Mouse (Mus musculus) urinary bladder, adult 18-20 months (tissue): ENCODE data around the gene Palm.

ENCODE experiments used
- DNase-seq, 2 experiments: peaks; one replicate each; pipeline ENCODE4 v3.0.0; 2022; ENCODE audit warnings: low spot score in 2 of 2, mixed read lengths in 2 of 2

The Palm gene

GRCm38 (mm10) chr10:79797326-79797725 lies 4.0 kb downstream of the Palm start:
- DNase-seq, result no peak

GRCm38 (mm10) chr10:79798289-79798928 lies 5.0 kb downstream of the Palm start:
- DNase-seq, result no peak

- no peak for DNase-seq
Observed at GRCm38 (mm10) chr10:79800508-79800907, 7.1 kb downstream of the Palm start.

DNA sequence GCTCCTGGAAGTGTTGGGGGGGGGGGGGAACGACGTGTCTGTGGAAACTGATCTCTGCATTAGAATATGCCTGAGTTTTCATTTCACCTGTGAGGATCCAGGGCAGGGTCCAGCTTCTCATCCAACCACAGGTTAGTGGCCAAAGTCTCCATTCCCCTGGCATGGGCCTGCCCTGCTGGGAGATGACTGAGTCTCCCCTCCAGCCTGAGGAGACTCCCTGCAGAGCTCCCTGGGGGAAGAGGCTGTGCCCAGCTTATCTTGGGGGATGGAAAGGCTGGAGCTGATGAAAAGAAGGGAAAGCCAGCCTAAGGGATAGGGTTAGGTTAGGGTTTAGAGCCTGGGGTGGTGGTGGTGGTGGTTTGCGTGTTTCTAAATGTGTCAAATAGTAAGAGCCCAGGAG lies 8.5 kb downstream of the Palm start:
- DNase-seq, result no peak

GRCm38 (mm10) chr10:79802331-79802971 lies 9.1 kb downstream of the Palm start:
- peak in 1 of 2 experiments; percentile 72 for DNase-seq

GRCm38 (mm10) chr10:79803716-79804323 lies 10.4 kb downstream of the Palm start:
- DNase-seq, result no peak

GRCm38 (mm10) chr10:79805636-79806035 lies 12.3 kb downstream of the Palm start:
- no peak for DNase-seq

DNA sequence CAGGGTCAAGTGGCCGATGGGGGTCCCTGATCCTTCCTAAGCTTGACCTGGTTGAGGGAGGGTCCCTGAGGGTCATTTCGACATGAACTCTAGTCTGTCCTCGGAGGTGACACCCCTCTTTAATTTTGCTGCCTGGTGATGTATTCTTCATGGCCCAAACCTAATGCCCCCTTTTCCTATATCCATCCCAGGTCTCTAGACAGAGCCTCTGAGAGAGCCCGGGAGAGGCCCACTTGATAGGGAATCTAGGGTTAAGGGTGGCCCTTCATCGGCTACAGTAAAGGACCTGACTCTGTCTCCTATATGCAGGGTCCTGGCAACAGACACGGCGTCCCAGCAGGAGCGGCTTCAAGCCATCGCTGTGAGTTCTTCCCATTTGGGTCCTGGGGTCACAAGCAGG lies 13.0 kb downstream of the Palm start:
- DNase-seq, result no peak

GRCm38 (mm10) chr10:79806972-79807371 lies 13.6 kb downstream of the Palm start:
- DNase-seq, result no peak

- no peak for DNase-seq
Observed at GRCm38 (mm10) chr10:79807826-79808225, 14.5 kb downstream of the Palm start.

DNA sequence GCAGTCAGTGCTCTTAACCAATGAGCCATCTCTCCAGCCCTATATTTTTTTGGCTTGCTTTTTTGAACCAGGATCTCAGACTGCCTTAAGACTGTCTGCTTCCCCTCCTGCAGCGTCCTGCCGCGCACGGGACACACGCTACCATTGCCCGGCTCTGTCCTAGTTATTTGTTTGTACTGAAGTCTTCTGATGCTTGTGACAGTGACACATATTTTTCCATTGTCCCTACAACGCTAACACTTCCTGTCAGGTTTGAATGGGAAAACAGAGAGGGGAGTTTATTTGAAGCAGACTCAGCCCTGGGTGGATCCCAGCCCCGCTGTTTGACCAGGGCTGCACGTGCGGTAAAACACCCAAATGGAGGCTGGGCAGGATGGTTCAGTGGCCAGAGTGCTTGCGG lies 15.4 kb downstream of the Palm start:
- no peak for DNase-seq

DNA sequence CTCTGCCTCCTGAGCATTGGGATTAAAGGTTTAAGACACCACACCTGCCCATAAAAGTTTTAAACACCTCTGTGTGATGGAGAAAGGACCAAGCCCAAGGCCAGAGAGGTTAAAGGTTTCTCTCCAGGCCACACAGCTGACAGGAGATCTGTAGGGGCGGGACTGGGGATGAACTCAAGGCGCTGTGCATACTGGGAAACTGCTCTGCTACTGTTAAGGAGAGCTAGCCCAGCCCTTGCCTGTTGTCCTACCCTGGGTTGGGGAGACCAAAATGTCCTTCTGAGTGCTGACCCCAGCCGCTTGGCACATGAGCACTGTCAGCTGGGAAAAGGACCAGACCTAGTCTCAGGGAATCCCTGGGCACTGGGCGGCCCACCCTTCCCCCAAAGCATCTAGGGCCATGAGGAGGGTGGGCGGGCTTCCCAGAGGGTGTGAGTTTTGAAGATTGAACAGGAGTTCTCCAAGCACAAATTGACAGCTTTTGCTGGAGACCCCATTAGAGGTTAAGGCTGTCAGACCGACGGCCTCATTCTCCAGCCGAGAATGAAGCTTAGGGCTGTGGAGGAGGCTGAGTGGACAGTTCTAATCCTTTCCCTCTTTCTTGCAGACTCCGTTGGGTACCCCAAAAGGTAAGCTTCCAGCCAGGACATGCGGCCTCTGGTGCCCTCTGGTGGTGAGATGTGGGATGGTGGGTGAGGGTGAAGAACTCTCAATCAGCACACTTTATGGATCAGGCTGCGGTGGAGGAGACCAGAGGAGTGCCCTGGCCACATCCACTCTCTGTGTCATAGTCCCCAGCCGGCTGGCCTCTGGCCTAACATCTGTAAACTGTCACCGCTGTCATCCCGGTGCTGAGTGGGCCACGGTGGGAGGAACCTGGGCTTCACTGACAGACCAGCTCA lies 18.6 kb downstream of the Palm start:
- DNase-seq, result peak; percentile 71 to 84

DNA sequence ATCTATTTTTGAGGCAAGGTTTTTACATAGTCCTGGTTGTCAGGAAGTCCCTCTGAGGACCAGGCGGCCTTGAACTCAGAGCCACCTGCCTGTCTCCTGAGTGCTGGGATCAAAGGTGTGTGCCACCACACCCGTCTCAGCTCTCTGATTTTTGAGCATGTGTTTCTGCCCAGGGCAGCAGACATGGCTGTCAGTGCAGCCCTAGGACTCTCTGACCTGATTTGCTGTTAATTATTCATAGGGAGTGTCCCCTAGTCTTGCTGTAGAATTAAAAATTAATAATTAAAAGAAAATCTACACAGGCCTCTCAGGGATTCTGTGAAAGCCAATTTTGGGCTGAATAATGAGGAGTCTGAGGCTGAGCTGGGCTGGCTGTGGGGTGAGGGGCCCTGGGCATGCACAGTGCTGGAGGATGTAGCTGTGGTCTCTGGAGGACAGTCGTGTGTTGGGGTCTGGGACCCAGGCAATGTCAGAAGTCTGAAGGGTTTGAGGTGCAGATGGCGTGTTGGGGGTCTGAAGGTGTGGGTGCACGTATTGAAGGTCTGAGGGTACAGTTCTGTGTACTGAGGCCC lies 21.0 kb downstream of the Palm start:
- no peak for DNase-seq

DNA sequence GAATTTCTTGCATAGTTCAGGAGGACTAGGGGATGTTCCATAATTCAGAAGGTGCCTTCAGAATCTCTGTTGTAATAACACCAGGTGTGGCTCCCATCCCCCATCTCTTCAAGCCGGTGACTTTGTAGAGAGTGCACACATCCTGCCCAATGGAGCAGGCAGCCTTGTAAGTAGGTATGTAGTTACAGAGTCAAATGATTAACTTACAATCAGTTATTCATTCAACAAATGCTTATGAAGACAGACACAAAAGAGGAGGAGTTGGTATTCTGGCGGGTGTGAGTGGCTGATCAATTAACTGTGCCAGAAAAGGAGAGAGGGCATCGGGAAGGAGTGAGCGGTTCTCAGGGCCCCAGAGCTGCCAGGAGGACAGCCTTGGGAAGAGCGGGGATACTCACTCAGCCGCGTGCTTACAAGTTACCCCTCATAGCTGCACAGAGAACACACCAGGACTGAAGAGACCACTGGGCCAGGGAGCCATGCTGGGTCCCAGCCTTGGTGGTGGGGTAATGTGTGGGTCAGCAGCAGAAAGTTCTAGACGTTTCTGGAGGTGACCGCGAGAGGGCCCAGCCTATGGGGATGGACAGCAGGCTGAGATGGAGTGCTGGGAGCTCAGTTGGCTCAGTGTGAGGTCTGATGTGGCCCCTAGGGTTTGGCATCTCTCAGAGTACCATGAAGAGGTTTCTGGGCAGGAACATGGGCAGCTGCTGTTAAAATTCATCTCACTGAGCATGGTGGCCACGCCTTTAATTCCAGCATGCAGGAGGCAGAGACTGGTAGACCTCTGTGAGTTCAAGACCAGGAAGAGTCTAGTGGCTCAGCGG lies 22.5 kb downstream of the Palm start:
- no peak for DNase-seq

GRCm38 (mm10) chr10:79817111-79817510 lies 23.7 kb downstream of the Palm start:
- DNase-seq, result no peak

- DNase-seq, result no peak
Observed at GRCm38 (mm10) chr10:79818225-79818624, 24.9 kb downstream of the Palm start.

DNA sequence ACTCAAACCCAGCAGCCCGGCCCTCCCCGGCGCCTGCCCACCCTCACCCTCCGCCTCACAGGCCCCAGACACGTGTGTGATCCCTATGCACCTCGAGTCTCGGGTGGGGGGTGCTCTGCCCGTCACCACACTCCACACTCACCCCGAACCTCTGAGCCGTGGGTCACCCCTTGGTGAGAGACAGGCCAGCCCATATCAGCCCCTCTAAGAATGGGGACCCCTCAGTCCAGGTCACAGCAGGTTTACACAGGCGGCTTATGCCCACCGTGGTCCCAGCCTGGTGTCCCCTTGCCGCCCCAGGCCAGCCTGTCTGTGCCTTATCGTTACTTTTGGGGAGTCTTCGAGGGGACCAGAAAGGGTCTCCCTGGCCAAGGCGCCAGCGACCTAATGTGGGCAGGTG lies 26.2 kb downstream of the Palm start:
- no peak for DNase-seq

DNA sequence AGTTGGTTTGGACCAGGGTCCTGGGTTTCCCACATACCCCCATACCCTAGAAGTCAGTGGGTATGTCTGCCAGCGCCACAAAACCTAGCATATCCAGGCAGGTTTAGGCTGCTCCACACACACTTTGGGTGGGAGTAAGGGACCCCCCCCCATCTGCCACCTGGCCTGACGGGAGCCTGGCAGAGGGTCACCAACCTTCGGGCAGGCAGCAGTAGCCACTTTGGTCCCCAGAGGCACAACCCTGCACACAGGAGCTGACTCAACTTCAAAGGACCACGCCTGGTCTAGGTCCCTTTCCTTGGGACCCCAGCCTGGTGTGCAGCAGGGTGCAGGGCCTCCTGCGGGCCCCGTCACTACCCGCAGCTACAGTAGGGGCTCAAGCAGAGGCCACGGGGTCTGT lies 26.9 kb downstream of the Palm start:
- DNase-seq, result no peak

GRCm38 (mm10) chr10:79820782-79821181 lies 27.4 kb downstream of the Palm start, which contains the start of gene Misp:
Gene Misp, plus strand, starts transcription at chr10:79820989.
- DNase-seq, result no peak

DNA sequence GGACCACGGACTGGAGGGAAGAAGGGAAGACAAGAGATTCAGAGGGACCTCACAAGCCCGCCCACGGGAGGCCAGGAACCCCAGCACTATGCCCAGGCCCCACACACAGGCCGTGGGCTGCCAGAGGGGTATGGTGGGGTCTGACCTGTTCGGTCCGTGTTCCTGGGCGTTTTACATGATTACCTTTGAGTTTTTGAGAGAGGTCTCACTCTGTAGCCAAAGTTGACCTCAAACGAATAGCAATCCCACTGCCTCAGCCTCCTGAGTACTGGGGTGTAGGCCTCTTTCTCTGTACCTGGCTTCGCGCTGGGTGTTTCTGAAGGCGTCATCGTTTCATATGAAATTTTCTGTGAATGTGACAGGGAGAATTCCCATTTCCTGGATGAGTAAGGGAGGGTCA lies 28.4 kb downstream of the Palm start:
- no peak for DNase-seq

- no peak for DNase-seq
Observed at GRCm38 (mm10) chr10:79822372-79822771, 29.0 kb downstream of the Palm start.
